Mouse (Mus musculus): ENCODE measurements at regions not wholly inside any gene's neighbourhood (a gene's known extent, or its start where the extent isn't known, plus 50 kb on each side); places are given as distances from the start of the nearest gene placed in this dataset.

DNA sequence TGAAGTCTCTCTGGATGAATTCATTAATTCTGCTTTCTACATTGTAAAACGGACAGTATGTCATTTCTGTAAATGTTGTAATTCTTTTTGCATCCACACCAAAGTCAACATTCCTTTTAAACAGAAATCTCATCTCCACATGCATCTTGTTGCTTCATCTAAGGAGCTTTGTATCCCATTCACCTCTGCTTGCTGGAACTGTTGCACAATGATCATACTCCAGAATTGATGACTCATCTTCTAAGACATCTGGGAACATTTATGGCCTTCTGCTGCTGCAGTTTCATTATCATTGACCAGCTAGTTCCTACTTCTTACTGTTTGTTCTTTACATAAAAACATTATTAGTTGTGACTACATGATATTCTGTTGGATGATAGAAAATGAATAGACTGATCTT, 1926.9 kb upstream of the Gm38303 start:
- Histone ChIP-seq H3K4me2 (ENCODE audit: low read depth, low read length, poor library complexity, severe bottlenecking) (no peak overlapping the region), H3K27ac (ENCODE audit: low read depth, low read length) (no peak overlapping the region), H3K36me3 (ENCODE audit: insufficient read depth, low read length) (no peaks in the 10 kb centered on the region), H3K9ac (replicated peaks; ENCODE audit: low read length, poor library complexity, severe bottlenecking) (no peak overlapping the region), H3K27me3 (ENCODE audit: insufficient read depth, low read length) (no peaks in the 10 kb centered on the region), H3K9me3 (ENCODE audit: low read length) (no peaks in the 10 kb centered on the region), H3K4me3 (ENCODE audit: low read depth, low read length) (no peak overlapping the region), H3K4me1 (ENCODE audit: insufficient read depth, low read length) (no peaks in the 10 kb centered on the region)
- no peak for TF ChIP-seq CTCF (IDR thresholded peaks at IDR 0.05)
- 73% methylated on average over 1 of the region's 1 CpGs for WGBS
- DNase-seq (ENCODE audit: low spot score) = no peak
- no peak for ATAC-seq (ENCODE audit: low FRiP score)

DNA sequence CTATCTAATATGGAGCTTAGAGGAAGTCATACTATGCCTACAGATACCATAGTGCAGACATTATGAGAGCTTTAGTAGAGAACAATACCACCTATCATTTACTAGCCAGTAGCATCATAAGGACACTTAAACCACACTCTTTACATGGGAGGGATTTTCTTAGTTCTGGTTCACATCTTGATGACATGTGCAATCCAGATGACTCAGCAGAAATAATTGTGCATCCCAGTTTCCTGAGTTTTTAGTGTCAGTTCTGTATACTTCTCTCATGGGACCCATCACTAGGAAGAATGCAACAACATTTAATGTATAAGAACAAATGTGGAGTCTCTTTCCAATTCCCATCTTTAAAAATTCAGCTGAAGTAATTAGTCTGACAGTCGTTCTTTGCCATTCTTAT, 1922.2 kb upstream of the Gm38303 start:
- Histone ChIP-seq H3K27me3 (ENCODE audit: insufficient read depth, low read length) (no peaks in the 10 kb centered on the region), H3K9me3 (ENCODE audit: low read length) (no peaks in the 10 kb centered on the region), H3K9ac (replicated peaks; ENCODE audit: low read length, poor library complexity, severe bottlenecking) (no peak overlapping the region), H3K4me3 (ENCODE audit: low read depth, low read length) (no peak overlapping the region), H3K4me2 (ENCODE audit: low read depth, low read length, poor library complexity, severe bottlenecking) (no peak overlapping the region), H3K36me3 (ENCODE audit: insufficient read depth, low read length) (no peaks in the 10 kb centered on the region), H3K27ac (ENCODE audit: low read depth, low read length) (no peak overlapping the region), H3K4me1 (ENCODE audit: insufficient read depth, low read length) (no peaks in the 10 kb centered on the region)
- no peak for DNase-seq (ENCODE audit: low spot score)
- TF ChIP-seq CTCF (IDR thresholded peaks at IDR 0.05) = no peak
- 75% methylated on average over 1 of the region's 1 CpGs for WGBS
- no peak for ATAC-seq (ENCODE audit: low FRiP score)

GRCm38 (mm10) chr3:12246145-12246544, 1910.7 kb upstream of the Gm38303 start:
- H3K27ac ChIP-seq (ENCODE audit: low read depth, low read length) = no peak overlapping the region
- DNase-seq (ENCODE audit: low spot score) (no peak), ATAC-seq (ENCODE audit: low FRiP score) (no peak)
- H3K9me3 ChIP-seq (ENCODE audit: low read length) = no peaks in the 10 kb centered on the region
- H3K9ac ChIP-seq (replicated peaks; ENCODE audit: low read length, poor library complexity, severe bottlenecking) = no peak overlapping the region
- H3K4me3 ChIP-seq (ENCODE audit: low read depth, low read length) = no peak overlapping the region
- H3K36me3 ChIP-seq (ENCODE audit: insufficient read depth, low read length) = no peaks in the 10 kb centered on the region
- WGBS = 92% methylated on average over 3 of the region's 3 CpGs
- H3K4me2 ChIP-seq (ENCODE audit: low read depth, low read length, poor library complexity, severe bottlenecking) = no peak overlapping the region
- no peaks in the 10 kb centered on the region for H3K4me1 ChIP-seq (ENCODE audit: insufficient read depth, low read length)
- no peaks in the 10 kb centered on the region for H3K27me3 ChIP-seq (ENCODE audit: insufficient read depth, low read length)
- no peak for TF ChIP-seq CTCF (IDR thresholded peaks at IDR 0.05)

- no peaks in the 10 kb centered on the region for H3K36me3 ChIP-seq (ENCODE audit: insufficient read depth, low read length)
- ATAC-seq (ENCODE audit: low FRiP score) = no peak
- H3K9ac ChIP-seq (replicated peaks; ENCODE audit: low read length, poor library complexity, severe bottlenecking) = no peak overlapping the region
- H3K4me3 ChIP-seq (ENCODE audit: low read depth, low read length) = no peak overlapping the region
- no peak for DNase-seq (ENCODE audit: low spot score)
- no peak for TF ChIP-seq CTCF (IDR thresholded peaks at IDR 0.05)
- no peak overlapping the region for H3K27ac ChIP-seq (ENCODE audit: low read depth, low read length)
- H3K4me1 ChIP-seq (ENCODE audit: insufficient read depth, low read length) = no peaks in the 10 kb centered on the region
- no peaks in the 10 kb centered on the region for H3K9me3 ChIP-seq (ENCODE audit: low read length)
- 82% methylated on average over 1 of the region's 1 CpGs for WGBS
- no peak overlapping the region for H3K4me2 ChIP-seq (ENCODE audit: low read depth, low read length, poor library complexity, severe bottlenecking)
- no peaks in the 10 kb centered on the region for H3K27me3 ChIP-seq (ENCODE audit: insufficient read depth, low read length)
Observed at GRCm38 (mm10) chr3:12241026-12241425, 1905.5 kb upstream of the Gm38303 start.

GRCm38 (mm10) chr3:12227741-12228480, 1892.4 kb upstream of the Gm38303 start:
- no peaks in the 10 kb centered on the region for H3K4me1 ChIP-seq (ENCODE audit: insufficient read depth, low read length)
- DNase-seq (ENCODE audit: low spot score) = no peak
- TF ChIP-seq CTCF (IDR thresholded peaks at IDR 0.05) = no peak
- no peaks in the 10 kb centered on the region for H3K9me3 ChIP-seq (ENCODE audit: low read length)
- H3K36me3 ChIP-seq (ENCODE audit: insufficient read depth, low read length) = no peaks in the 10 kb centered on the region
- no peak overlapping the region for H3K9ac ChIP-seq (replicated peaks; ENCODE audit: low read length, poor library complexity, severe bottlenecking)
- H3K4me2 ChIP-seq (ENCODE audit: low read depth, low read length, poor library complexity, severe bottlenecking) = no peak overlapping the region
- H3K27ac ChIP-seq (ENCODE audit: low read depth, low read length) = no peak overlapping the region
- no peaks in the 10 kb centered on the region for H3K27me3 ChIP-seq (ENCODE audit: insufficient read depth, low read length)
- no peak overlapping the region for H3K4me3 ChIP-seq (ENCODE audit: low read depth, low read length)
- ATAC-seq (ENCODE audit: low FRiP score) = no peak

GRCm38 (mm10) chr3:12226816-12227215, 1891.3 kb upstream of the Gm38303 start:
- no peak for TF ChIP-seq CTCF (IDR thresholded peaks at IDR 0.05)
- Histone ChIP-seq H3K9ac (replicated peaks; ENCODE audit: low read length, poor library complexity, severe bottlenecking) (no peak overlapping the region), H3K4me3 (ENCODE audit: low read depth, low read length) (no peak overlapping the region), H3K36me3 (ENCODE audit: insufficient read depth, low read length) (no peaks in the 10 kb centered on the region), H3K27ac (ENCODE audit: low read depth, low read length) (no peak overlapping the region), H3K27me3 (ENCODE audit: insufficient read depth, low read length) (no peaks in the 10 kb centered on the region), H3K4me2 (ENCODE audit: low read depth, low read length, poor library complexity, severe bottlenecking) (no peak overlapping the region), H3K9me3 (ENCODE audit: low read length) (no peaks in the 10 kb centered on the region), H3K4me1 (ENCODE audit: insufficient read depth, low read length) (no peaks in the 10 kb centered on the region)
- no peak for ATAC-seq (ENCODE audit: low FRiP score)
- no peak for DNase-seq (ENCODE audit: low spot score)
- WGBS = 83% methylated on average over 3 of the region's 3 CpGs
